Mouse (Mus musculus) embryonic fibroblast, embryonic 13.5 days (primary cell): ENCODE data around the gene Cdh13. TPM values are rescaled to one million over a fixed set of nuclear protein-coding genes. Genes with fewer than 3 reads are reported as not detected.

Source experiments
- H3K27ac ChIP-seq: 2 replicates; pipeline ENCODE4 v1.5.1; 2012; ENCODE audit warnings: low read length, control low read depth, inconsistent platforms; ENCODE audit not compliant: insufficient read depth
- H3K4me1 ChIP-seq: 2 replicates; pipeline ENCODE4 v1.6.1; 2011; ENCODE audit warnings: low read length; ENCODE audit not compliant: control insufficient read depth, insufficient read depth
- H3K4me3 ChIP-seq: 2 replicates; pipeline ENCODE4 v1.5.1; 2011; ENCODE audit warnings: mild to moderate bottlenecking, control low read depth, low read length; ENCODE audit not compliant: insufficient read depth
- CTCF ChIP-seq: IDR thresholded peaks from 2 replicates; pipeline ENCODE4 v1.5.1; 2011; ENCODE audit warnings: mild to moderate bottlenecking, control low read depth, low read length, moderate library complexity, borderline replicate concordance; ENCODE audit not compliant: insufficient read depth
- POLR2A ChIP-seq: IDR thresholded peaks from 2 replicates; pipeline ENCODE4 v1.6.1; 2011; ENCODE audit warnings: low read depth, mild to moderate bottlenecking, control low read depth, low read length, moderate library complexity
- polyA plus RNA-seq: library from polyadenylated mRNA; stranded (reverse); fragments of >200 nt; gene quantifications from 2 replicates; pipeline ENCODE4 v1.2.4, GENCODE M21; 2011; ENCODE audit warnings: low read depth; ENCODE audit not compliant: missing spikeins, insufficient read length

Gene Cdh13
- polyA plus RNA-seq, 1 experiment, result 19.8 TPM

DNA sequence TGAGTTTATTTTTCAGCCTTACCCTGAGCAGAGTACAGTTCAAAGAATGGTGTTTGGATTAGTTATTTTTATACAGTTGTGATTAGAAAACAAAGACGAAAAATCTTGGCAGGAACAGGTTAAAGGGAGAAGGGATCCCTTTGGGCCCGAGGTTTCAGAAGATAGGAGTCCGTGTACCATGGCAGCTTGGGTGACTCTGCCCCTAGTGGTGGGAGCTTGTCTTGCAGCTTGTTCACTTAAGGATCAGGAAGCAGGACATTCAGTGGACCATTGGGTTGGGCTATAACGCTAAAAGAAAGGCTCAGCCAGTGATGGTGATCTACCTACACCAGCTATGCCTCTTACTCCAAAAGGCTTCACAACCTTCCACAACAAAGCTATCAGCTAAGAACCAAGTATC, 8.8 kb upstream of the Cdh13 start:
- no peaks in the 10 kb centered on the region for H3K4me1 ChIP-seq
- H3K4me3 ChIP-seq, result no peak overlapping the region
- TF ChIP-seq POLR2A (no peak), CTCF (peak; percentile 89; the same call in 1 of the 2 replicates)
- no peak overlapping the region for H3K27ac ChIP-seq

DNA sequence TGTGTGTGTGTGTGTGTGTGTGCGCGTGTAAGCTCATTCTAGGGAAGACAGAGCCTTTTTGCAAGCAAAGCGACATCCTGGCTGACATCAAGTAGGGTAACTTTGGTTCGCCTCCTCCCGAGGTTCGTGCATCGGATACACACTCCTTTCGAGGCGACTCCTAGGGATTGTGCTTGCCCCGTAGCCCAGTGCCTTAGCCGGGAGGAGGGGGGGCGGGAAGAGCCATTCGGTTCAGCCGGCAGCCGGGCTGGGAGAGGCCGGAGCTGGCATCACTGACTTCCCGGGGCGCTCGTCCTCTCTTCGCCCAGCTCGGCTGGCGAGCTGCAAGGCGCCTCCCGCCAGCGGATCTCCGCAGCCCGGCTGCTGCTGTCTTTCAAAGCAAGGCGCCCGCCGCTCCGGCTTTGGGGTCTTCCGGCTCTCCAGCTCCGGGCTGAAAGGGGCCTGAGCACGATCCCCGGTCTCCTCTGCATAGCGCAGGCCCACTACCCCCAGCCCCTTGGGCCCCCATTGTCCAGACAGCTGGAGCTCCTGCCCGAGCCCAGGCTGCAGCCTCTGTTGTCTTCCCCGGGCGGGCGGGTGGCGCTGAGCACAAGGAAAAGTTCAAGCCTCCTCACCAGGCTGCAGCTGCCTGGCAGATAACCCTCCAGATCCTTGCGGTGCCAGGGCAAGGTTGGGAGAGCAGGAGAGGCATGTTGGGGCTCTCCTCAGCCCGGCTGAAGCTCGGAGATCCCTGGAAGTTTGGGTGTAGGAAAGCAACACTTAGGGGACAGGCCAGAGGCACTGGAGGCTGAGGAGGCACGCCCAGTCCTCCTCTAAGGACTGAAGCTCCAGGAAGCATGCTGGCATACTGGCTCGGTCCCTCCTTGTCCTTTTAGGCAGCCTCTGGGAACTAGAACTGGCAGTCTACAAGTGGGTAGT, 838 bp downstream of the Cdh13 start:
- Histone ChIP-seq H3K4me3 (peak overlapping the region; percentile 44), H3K4me1 (peaks cover 7% of the 10 kb centered on the region; the same call in 1 of the 2 replicates), H3K27ac (no peak overlapping the region)
- TF ChIP-seq CTCF (no peak), POLR2A (peak; percentile 50; the same call in 1 of the 2 replicates)

DNA sequence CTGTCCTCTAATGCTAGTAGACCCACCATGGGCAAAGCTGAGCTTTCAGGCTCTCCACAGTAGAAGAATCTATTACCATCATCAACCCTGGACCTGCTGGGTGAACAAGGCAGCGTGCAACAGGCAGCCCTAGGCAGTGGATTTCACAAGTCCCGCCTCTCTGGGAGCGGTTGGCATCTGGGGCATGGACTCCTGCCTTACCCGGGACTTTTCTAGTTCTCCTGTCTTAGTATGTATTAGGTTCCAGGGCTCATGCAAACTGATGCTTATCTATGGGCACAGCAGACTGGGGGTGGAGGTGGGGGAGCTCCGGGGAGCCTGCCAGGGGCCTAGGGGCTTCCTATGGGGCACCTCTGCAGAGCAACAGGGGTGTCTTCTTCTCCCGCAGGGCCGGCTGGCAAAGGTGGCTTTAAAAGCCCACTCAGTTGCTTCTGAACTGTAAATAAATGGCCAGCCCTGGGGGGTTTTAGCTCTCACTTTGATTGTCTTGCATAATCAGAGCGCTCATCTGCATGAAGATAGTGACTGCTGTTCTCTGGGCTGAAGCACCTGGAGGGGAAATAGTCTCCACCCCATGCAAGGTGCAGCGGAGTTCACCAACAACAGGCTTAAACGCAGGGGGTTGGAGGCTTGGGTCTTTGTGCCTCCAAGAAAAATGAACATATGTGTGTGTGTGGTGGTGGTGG, 2.2 kb downstream of the Cdh13 start:
- H3K27ac ChIP-seq, result peak overlapping the region; percentile 41
- TF ChIP-seq POLR2A (no peak), CTCF (no peak)
- H3K4me3 ChIP-seq, result no peak overlapping the region
- H3K4me1 ChIP-seq, result peaks cover 11% of the 10 kb centered on the region; the same call in 1 of the 2 replicates

DNA sequence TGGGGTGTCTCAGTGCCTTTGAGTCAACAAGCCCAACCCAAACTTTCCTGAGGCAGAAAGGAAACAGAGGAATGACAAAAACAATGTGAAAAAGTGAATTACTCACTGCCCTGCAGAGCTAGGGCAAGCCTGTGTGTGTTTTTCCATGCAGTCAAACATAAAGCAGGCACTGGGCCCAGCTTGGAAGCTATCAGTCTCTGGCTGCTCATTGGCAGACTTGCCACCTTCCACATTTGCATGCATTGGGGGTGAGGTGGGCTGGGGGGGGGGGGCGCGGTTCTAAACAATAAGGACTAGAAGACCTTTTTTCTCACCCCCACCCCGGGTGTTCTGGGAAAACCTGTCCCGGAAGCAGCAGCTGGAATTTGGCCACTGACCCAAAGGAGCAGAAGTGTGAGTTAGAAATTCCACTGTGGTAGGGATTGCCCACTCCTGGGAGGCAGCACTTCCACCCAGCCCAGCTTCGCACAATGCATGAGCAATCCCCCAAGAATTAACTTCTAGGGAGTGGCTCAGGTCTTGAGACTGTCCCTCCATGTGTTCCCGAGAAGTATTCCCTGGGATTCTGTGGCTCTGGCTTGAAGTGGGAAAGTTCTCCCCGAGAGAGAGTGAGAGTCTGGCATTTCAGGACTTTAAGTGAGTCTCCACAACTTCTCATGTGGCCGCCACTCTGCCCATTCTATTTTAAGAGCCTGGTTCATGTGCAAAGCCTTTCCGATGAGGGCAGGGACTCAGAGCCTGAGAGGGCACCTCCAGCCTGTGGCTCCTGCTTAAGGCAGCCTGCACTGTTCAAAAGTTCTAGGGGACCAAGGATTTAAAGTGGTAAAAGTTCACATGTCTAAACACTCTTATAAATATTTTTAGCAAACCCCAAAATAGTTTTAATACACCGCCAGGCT, 3.0 kb downstream of the Cdh13 start:
- H3K4me3 ChIP-seq, result no peak overlapping the region
- H3K27ac ChIP-seq, result peak overlapping the region; percentile 79
- TF ChIP-seq CTCF (no peak), POLR2A (no peak)
- peaks cover 11% of the 10 kb centered on the region; the same call in 1 of the 2 replicates for H3K4me1 ChIP-seq

DNA sequence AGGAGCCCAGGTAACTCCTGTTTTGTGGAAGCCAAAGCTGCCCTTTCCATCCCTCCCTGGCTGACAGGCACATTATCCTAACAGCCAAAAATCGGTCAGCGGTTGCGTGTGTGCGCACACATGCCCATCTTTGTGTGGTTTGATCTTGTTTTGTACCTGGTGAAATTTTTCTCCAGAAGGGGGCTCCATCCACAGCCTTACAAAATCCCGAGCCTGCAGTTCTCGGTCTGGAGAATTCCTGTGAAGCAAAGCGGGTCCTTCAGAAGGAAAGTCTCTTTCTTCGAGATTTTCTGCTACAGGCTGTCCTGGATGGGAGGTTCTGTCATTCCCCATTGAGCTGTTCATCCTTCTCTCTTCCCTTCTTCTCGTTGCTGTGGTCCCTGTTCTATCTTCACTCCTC, 4.0 kb downstream of the Cdh13 start:
- TF ChIP-seq POLR2A (no peak), CTCF (no peak)
- Histone ChIP-seq H3K4me1 (peaks cover 11% of the 10 kb centered on the region; the same call in 1 of the 2 replicates), H3K4me3 (no peak overlapping the region), H3K27ac (peak overlapping the region; percentile 79; the same call in 1 of the 2 replicates)

DNA sequence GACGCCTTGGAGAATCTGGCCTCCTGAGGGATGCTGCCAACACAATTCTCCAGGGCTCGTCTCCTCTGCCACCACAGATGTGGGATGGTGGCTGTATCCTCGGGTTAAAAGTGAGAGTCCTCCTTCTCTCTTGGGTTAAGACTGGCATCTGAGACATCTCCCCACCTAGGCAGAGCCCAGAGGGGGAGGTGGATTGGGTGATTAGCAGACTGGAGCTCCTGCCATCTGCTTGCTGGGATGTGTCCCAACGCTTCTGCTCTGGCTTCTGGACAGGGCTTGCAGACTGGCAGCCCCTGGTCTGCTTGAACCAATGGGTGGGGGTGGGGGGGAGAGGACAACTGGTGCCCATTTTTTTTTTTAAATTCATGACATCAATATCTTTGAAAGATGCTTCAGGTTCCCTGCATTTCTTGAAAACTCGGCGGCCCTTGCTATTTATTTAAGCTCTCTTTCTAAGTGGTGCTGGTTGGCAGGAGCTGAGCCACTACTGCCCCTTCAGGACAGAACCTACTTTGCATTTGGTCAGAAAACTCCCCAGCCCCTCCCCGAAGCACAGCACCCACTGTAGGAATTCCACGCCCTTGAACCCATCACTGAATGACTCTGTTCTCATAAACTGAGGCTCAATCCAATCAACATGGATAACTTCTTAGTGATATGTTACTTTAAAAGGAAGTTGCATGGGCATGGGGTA, 4.9 kb downstream of the Cdh13 start:
- TF ChIP-seq CTCF (no peak), POLR2A (no peak)
- Histone ChIP-seq H3K4me3 (no peak overlapping the region), H3K27ac (no peak overlapping the region), H3K4me1 (peaks cover 11% of the 10 kb centered on the region; the same call in 1 of the 2 replicates)

DNA sequence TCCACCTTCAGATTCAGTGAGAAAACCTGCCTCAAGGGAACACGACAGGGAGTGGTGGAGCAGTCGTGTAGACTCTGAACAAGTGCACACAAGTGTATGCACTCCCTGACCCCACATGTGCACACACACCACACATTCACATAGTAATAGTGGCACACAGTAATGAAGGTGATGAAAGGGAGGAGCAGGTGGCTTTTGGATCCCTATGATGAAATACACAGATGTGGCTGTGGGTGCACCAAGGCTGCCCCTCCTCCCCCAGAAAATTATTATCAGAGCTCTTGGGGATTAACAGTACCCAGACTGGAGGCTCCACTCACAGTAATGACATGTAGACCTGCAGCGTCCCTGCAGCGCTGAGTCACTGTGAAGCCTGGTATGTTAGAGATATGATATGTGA, 5.6 kb downstream of the Cdh13 start:
- TF ChIP-seq POLR2A (no peak), CTCF (no peak)
- no peak overlapping the region for H3K27ac ChIP-seq
- H3K4me1 ChIP-seq, result peaks cover 11% of the 10 kb centered on the region; the same call in 1 of the 2 replicates
- H3K4me3 ChIP-seq, result no peak overlapping the region

DNA sequence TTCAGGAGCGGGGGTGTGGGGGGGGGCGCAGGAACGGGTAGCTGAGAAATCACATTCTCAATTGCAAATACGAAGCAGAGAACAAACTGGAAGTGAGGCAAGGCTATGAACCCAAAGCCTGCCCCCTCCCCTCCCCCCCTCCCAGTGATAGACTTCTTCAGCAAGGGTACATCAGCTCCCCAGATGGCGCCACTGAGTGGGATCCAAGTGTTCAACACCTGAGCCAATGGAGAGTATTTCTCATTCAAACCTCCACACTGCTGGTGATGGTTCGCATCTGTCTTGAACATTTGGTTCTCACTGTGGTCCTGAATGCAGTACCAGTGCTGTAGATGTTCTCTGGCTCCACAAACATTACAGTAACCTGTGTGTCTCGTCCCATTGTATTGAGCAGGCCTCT, 6.0 kb downstream of the Cdh13 start:
- Histone ChIP-seq H3K4me1 (peaks cover 11% of the 10 kb centered on the region; the same call in 1 of the 2 replicates), H3K27ac (no peak overlapping the region), H3K4me3 (no peak overlapping the region)
- TF ChIP-seq POLR2A, result no peak
- TF ChIP-seq CTCF, result no peak

DNA sequence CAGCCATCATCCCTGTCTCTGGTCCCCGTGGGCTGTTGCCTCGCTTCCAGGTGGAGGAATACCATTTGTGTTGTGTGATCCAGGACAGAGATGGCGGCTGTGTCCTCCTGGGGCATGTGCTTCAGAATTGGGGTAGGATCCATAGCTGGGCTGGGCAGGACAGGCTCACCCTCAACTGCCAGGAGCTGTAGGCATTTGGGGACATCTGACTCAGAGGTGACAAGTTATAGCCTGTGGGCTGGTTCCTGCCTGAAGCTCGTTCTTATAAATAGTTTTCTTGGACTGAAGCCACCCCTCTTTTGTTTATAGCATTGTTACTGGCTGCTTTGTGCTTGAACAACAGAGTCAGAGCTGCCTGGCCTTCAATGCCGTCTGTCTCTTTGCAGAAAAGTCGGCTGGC, 6.7 kb downstream of the Cdh13 start:
- peaks cover 9% of the 10 kb centered on the region; the same call in 1 of the 2 replicates for H3K4me1 ChIP-seq
- TF ChIP-seq CTCF, result no peak
- no peak for TF ChIP-seq POLR2A
- H3K27ac ChIP-seq, result no peak overlapping the region
- no peak overlapping the region for H3K4me3 ChIP-seq
